Mouse (Mus musculus) heart, adult 18-20 months (tissue): ENCODE measurements around the gene Mt1. TPM values are rescaled to one million over a fixed set of nuclear protein-coding genes. Genes with fewer than 3 reads are reported as not detected.
"Not testable (repeated sequence)": the region's sequence is repeated elsewhere in the genome, so short reads cannot be mapped to it uniquely, and the experiment has no call there.

Source experiments
- DNase-seq, 2 experiments: peaks; one replicate each; pipeline ENCODE4 v3.0.0; 2021 to 2022; ENCODE audit warnings: mixed read lengths in 1 of 2
- long read RNA-seq, 2 experiments: library from polyadenylated mRNA; stranded (forward); transcript quantifications; one replicate each; pipeline ENCODE4 v2.0.0; 2021
- total RNA-seq, 2 experiments: library from RNA; stranded (reverse); gene quantifications; 2 replicates each; pipeline ENCODE4 v1.2.3; 2021

Mt1 gene
- total RNA-seq: 100 to 1,000 TPM; 240 to 413 TPM
- long read RNA-seq, experiment 1, transcript Mt1-201 (3 exons, 549 nt): major isoform, 155 of 158 reads
- long read RNA-seq, experiment 1, partial matches to known transcripts: 0 of 158 reads
- long read RNA-seq, experiment 1, other reads (novel, unspliced or antisense): 0 of 158 reads
- long read RNA-seq, experiment 2, transcript Mt1-201 (3 exons, 549 nt): major isoform, 244 of 254 reads
- long read RNA-seq, experiment 2, transcript Mt1-202 (1 exons, 1,085 nt): minor isoform, 8 of 254 reads
- long read RNA-seq, experiment 2, partial matches to known transcripts: 2 of 254 reads
- long read RNA-seq, experiment 2, other reads (novel, unspliced or antisense): 0 of 254 reads

GRCm38 (mm10) chr8:94178857-94179712 lies at the start of gene Mt1:
Gene Mt1, plus strand, starts transcription at chr8:94179082.
- DNase-seq: peak; percentile 94 to 97

GRCm38 (mm10) chr8:94129133-94129789 lies 49.6 kb upstream of the Mt1 start:
- no peak for DNase-seq

- DNase-seq: no peak
Measured at GRCm38 (mm10) chr8:94130126-94130525, 48.8 kb upstream of the Mt1 start.

GRCm38 (mm10) chr8:94132096-94132495 lies 46.8 kb upstream of the Mt1 start:
- no peak for DNase-seq

GRCm38 (mm10) chr8:94134601-94135000 lies 44.3 kb upstream of the Mt1 start:
- peak in 1 of 2 experiments; percentile 10 for DNase-seq

GRCm38 (mm10) chr8:94135556-94135955 lies 43.3 kb upstream of the Mt1 start:
- DNase-seq: no peak

GRCm38 (mm10) chr8:94136192-94136591 lies 42.7 kb upstream of the Mt1 start:
- DNase-seq: no peak

- no peak for DNase-seq
Measured at GRCm38 (mm10) chr8:94136933-94137332, 41.9 kb upstream of the Mt1 start, which contains the start of gene Mt4. Gene Mt4, plus strand, starts transcription at chr8:94137197.

GRCm38 (mm10) chr8:94140266-94140795 lies 38.6 kb upstream of the Mt1 start:
- no peak for DNase-seq

- DNase-seq: no peak
Measured at GRCm38 (mm10) chr8:94148236-94148635, 30.6 kb upstream of the Mt1 start.

GRCm38 (mm10) chr8:94150925-94151324 lies 28.0 kb upstream of the Mt1 start:
- DNase-seq: no peak

GRCm38 (mm10) chr8:94152513-94153300 lies 26.2 kb upstream of the Mt1 start, which contains the start of gene Mt3:
Gene Mt3, plus strand, starts transcription at chr8:94152607.
- peak; percentile 24 to 34 for DNase-seq

GRCm38 (mm10) chr8:94153451-94153850 lies 25.4 kb upstream of the Mt1 start:
- DNase-seq: no peak

- DNase-seq: no peak
Measured at GRCm38 (mm10) chr8:94154537-94154936, 24.3 kb upstream of the Mt1 start.

GRCm38 (mm10) chr8:94156092-94156491 lies 22.8 kb upstream of the Mt1 start:
- peak in 1 of 2 experiments; percentile 38 for DNase-seq

- DNase-seq: not testable (repeated sequence)
Measured at GRCm38 (mm10) chr8:94165772-94166171, 13.1 kb upstream of the Mt1 start.

- DNase-seq: peak; percentile 83 to 99
Measured at GRCm38 (mm10) chr8:94167244-94167643, 11.6 kb upstream of the Mt1 start.

- no peak for DNase-seq
Measured at GRCm38 (mm10) chr8:94169547-94169946, 9.3 kb upstream of the Mt1 start.

GRCm38 (mm10) chr8:94171321-94171755 lies 7.5 kb upstream of the Mt1 start:
- DNase-seq: peak; percentile 67 to 73

GRCm38 (mm10) chr8:94172075-94172808 lies 6.6 kb upstream of the Mt1 start, which contains the start of gene Mt2:
Gene Mt2, plus strand, starts transcription at chr8:94172664.
- DNase-seq: peak; percentile 85 to 87
